Mouse (Mus musculus) MEL (cell line): ENCODE data around the gene Rps25. TPM values are rescaled to one million over a fixed set of nuclear protein-coding genes. Genes with fewer than 3 reads are reported as not detected.

Source experiments
- DNase-seq: peaks from one replicate; pipeline ENCODE4 v3.0.0; 2011; ENCODE audit warnings: low read depth, low spot score
- H3K27ac ChIP-seq: 2 replicates; pipeline ENCODE4 v1.5.1; 2012; ENCODE audit warnings: low read depth, mild to moderate bottlenecking, control low read depth, low read length, moderate library complexity; ENCODE audit not compliant: control insufficient read depth
- H3K27me3 ChIP-seq, 2 experiments: fragments of 150-350 bp in 1 of 2; sonication (generic) in 1 of 2; 2 replicates each; pipeline ENCODE4 v1.6.1; 2012; ENCODE audit warnings: low read length in 2 of 2, mild to moderate bottlenecking in 2 of 2, improper control_type of control experiment in 1 of 2, moderate library complexity in 1 of 2; ENCODE audit not compliant: insufficient read depth in 2 of 2, control insufficient read depth in 1 of 2
- H3K36me3 ChIP-seq, 2 experiments: 2 replicates each; pipeline ENCODE4 v1.6.1; 2012 to 2014; ENCODE audit warnings: low read length in 2 of 2, improper control_type of control experiment in 1 of 2, inconsistent platforms in 1 of 2, mild to moderate bottlenecking in 1 of 2; ENCODE audit not compliant: insufficient read depth in 2 of 2, control insufficient read depth in 1 of 2
- H3K4me1 ChIP-seq, 2 experiments: fragments of 150-350 bp in 1 of 2; sonication (generic) in 1 of 2; 2 replicates each; pipeline ENCODE4 v1.6.1; 2012; ENCODE audit warnings: low read length in 2 of 2, improper control_type of control experiment in 1 of 2, mild to moderate bottlenecking in 1 of 2; ENCODE audit not compliant: insufficient read depth in 2 of 2, control insufficient read depth in 1 of 2
- H3K4me3 ChIP-seq, 2 experiments: fragments of 150-350 bp in 1 of 2; sonication (generic) in 1 of 2; 2 replicates each; pipeline ENCODE4 v1.5.1; 2012; ENCODE audit warnings: low read depth in 2 of 2, low read length in 2 of 2, mild to moderate bottlenecking in 2 of 2, moderate library complexity in 2 of 2, control low read depth in 1 of 2, improper control_type of control experiment in 1 of 2; ENCODE audit not compliant: control insufficient read depth in 1 of 2, insufficient read depth in 1 of 2
- H3K79me2 ChIP-seq: 2 replicates; pipeline ENCODE4 v1.6.1; 2012; ENCODE audit warnings: mild to moderate bottlenecking, low read length, moderate library complexity; ENCODE audit not compliant: control insufficient read depth, poor library complexity, insufficient read depth
- H3K9ac ChIP-seq: 2 replicates; pipeline ENCODE4 v1.6.1; 2012; ENCODE audit warnings: low read depth, mild to moderate bottlenecking, control low read depth, low read length, moderate library complexity; ENCODE audit not compliant: control insufficient read depth, poor library complexity, severe bottlenecking
- H3K9me3 ChIP-seq: fragments of 150-350 bp; sonication (generic); replicated peaks from 2 replicates; pipeline ENCODE4 v1.6.1; 2012; ENCODE audit warnings: mild to moderate bottlenecking, low read length, improper control_type of control experiment, moderate library complexity; ENCODE audit not compliant: insufficient read depth
- CHD1 ChIP-seq: IDR thresholded peaks from 2 replicates; pipeline ENCODE4 v1.6.1; 2012; ENCODE audit warnings: low read depth, mild to moderate bottlenecking, inconsistent platforms, low read length, improper control_type of control experiment
- CTCF ChIP-seq, 3 experiments: IDR thresholded peaks in 2 of 3; conservative IDR thresholded peaks in 1 of 3; 2 replicates each; pipeline ENCODE4 v1.5.1; 2011 to 2012; ENCODE audit warnings: low read length in 3 of 3, low read depth in 2 of 3, mild to moderate bottlenecking in 2 of 3, improper control_type of control experiment in 1 of 3, inconsistent platforms in 1 of 3, mixed read lengths in 1 of 3, moderate library complexity in 1 of 3; ENCODE audit not compliant: control insufficient read depth in 1 of 3, insufficient read depth in 1 of 3, poor library complexity in 1 of 3, severe bottlenecking in 1 of 3
- E2F4 ChIP-seq: IDR thresholded peaks from 2 replicates; pipeline ENCODE4 v1.6.1; 2011; ENCODE audit warnings: low read depth, low read length, improper control_type of control experiment, borderline replicate concordance
- MEF2A ChIP-seq: IDR thresholded peaks from 2 replicates; pipeline ENCODE4 v1.6.1; 2014; ENCODE audit warnings: low read depth, mild to moderate bottlenecking, inconsistent platforms, low read length, improper control_type of control experiment; ENCODE audit not compliant: poor library complexity, insufficient replicate concordance, severe bottlenecking; ENCODE audit errors: extremely low read depth
- MYC ChIP-seq: IDR thresholded peaks from 2 replicates; pipeline ENCODE4 v1.6.1; 2011; ENCODE audit warnings: low read depth, mild to moderate bottlenecking, low read length, improper control_type of control experiment, moderate library complexity
- POLR2AphosphoS5 ChIP-seq: IDR thresholded peaks from 2 replicates; pipeline ENCODE4 v1.6.1; 2012; ENCODE audit warnings: low read depth, borderline replicate concordance, mild to moderate bottlenecking, inconsistent platforms, low read length, moderate library complexity, mixed read lengths
- ZMIZ1 ChIP-seq: IDR thresholded peaks from 2 replicates; pipeline ENCODE4 v1.6.1; 2012; ENCODE audit warnings: low read depth, mild to moderate bottlenecking, inconsistent platforms, low read length, improper control_type of control experiment, moderate library complexity
- polyA plus RNA-seq, 2 experiments: library from polyadenylated mRNA; stranded (reverse) in 1 of 2; unstranded in 1 of 2; fragments of >175 nt in 1 of 2; fragments of >200 nt in 1 of 2; gene quantifications; 2 replicates each; pipeline versions ENCODE4 v1.2.1 to v1.2.4; 2012; ENCODE audit warnings: low replicate concordance in 2 of 2, low read depth in 1 of 2; ENCODE audit not compliant: insufficient read length in 2 of 2, insufficient read depth in 1 of 2, missing spikeins in 1 of 2
- total RNA-seq: library from RNA; depleted of rRNA; stranded (reverse); fragments of 300-350 nt; gene quantifications from 2 replicates; pipeline ENCODE4 v1.2.3, GENCODE M21; 2012; rRNA removed

Rps25 gene
- total and polyA plus RNA-seq, 3 experiments = 2,743 to 3,114 TPM; not detected in 1

- Histone ChIP-seq H3K27me3 (peaks cover 7 to 14% of the 10 kb centered on the region in 2 experiments), H3K27ac (no peak overlapping the region), H3K4me1 (peaks cover 0 to 3% of the 10 kb centered on the region in 2 experiments; a peak in 1 of 4 replicates), H3K79me2 (no peaks in the 10 kb centered on the region), H3K36me3 (no peaks in the 10 kb centered on the region), H3K9me3 (no peaks in the 10 kb centered on the region), H3K4me3 (no peak overlapping the region), H3K9ac (no peak overlapping the region)
- TF ChIP-seq E2F4 (no peak), CHD1 (no peak), MEF2A (no peak), CTCF (IDR thresholded peaks at IDR 0.05 in 2 of 3, conservative IDR thresholded peaks at IDR 0.05 in 1 of 3; ENCODE audit: control insufficient read depth in 1 of 3, insufficient read depth in 1 of 3, low read depth in 2 of 3, low read length in 3 of 3, poor library complexity in 1 of 3, severe bottlenecking in 1 of 3) (no peak), POLR2AphosphoS5 (no peak), ZMIZ1 (no peak), MYC (no peak)
- no peak for DNase-seq
Observed at GRCm38 (mm10) chr9:44457035-44457742, 50.2 kb downstream of the Rps25 start.

Other genes starting within 250 kb of the Rps25 start
- 9.1 and 14.9 TPM in 2 replicates for gene Cbl, start 173.1 kb upstream of the Rps25 start, total RNA-seq
- 10 to 100 TPM; 36.8 to 41.1 TPM for gene Cbl, start 173.1 kb upstream of the Rps25 start, polyA plus RNA-seq
- not detected in 2 replicates for gene Ccdc153, start 166.5 kb upstream of the Rps25 start, total RNA-seq
- gene Ccdc153, start 166.5 kb upstream of the Rps25 start, polyA plus RNA-seq = not detected
- gene Pdzd3, start 155.7 kb upstream of the Rps25 start, total RNA-seq = not detected in 2 replicates
- under 1 TPM in 1 of 2 experiments, not detected in 1; 0.06 TPM for gene Pdzd3, start 155.7 kb upstream of the Rps25 start, polyA plus RNA-seq
- gene Nlrx1, start 138.5 kb upstream of the Rps25 start, total RNA-seq = 1.2 and 1.5 TPM in 2 replicates
- 1 to 10 TPM in 1 of 2 experiments, not detected in 1; 7.0 TPM for gene Nlrx1, start 138.5 kb upstream of the Rps25 start, polyA plus RNA-seq
- gene Abcg4, start 118.5 kb upstream of the Rps25 start, total RNA-seq = 2.5 and 4.1 TPM in 2 replicates
- gene Abcg4, start 118.5 kb upstream of the Rps25 start, polyA plus RNA-seq = 10 to 100 TPM in 1 of 2 experiments, not detected in 1; 17.1 TPM
- 14.3 and 16.4 TPM in 2 replicates for gene Hinfp, start 101.5 kb upstream of the Rps25 start, total RNA-seq
- gene Hinfp, start 101.5 kb upstream of the Rps25 start, polyA plus RNA-seq = 10 to 100 TPM in 1 of 2 experiments, not detected in 1; 31.3 TPM
- 4.3 and 4.7 TPM in 2 replicates for gene C2cd2l, start 86.9 kb upstream of the Rps25 start, total RNA-seq
- gene C2cd2l, start 86.9 kb upstream of the Rps25 start, polyA plus RNA-seq = 10 to 100 TPM in 1 of 2 experiments, not detected in 1; 10.9 TPM
- gene Dpagt1, start 81.1 kb upstream of the Rps25 start, total RNA-seq = 12.7 and 14.9 TPM in 2 replicates
- 10 to 100 TPM in 1 of 2 experiments, not detected in 1; 43.5 TPM for gene Dpagt1, start 81.1 kb upstream of the Rps25 start, polyA plus RNA-seq
- 805 and 828 TPM in 2 replicates for gene H2afx, start 72.4 kb upstream of the Rps25 start, total RNA-seq
- 10 to 100 TPM in 1 of 2 experiments, not detected in 1; 89.6 TPM for gene H2afx, start 72.4 kb upstream of the Rps25 start, polyA plus RNA-seq
- gene Hmbs, start 62.9 kb upstream of the Rps25 start, total RNA-seq = 110 and 145 TPM in 2 replicates
- gene Hmbs, start 62.9 kb upstream of the Rps25 start, polyA plus RNA-seq = 100 to 1,000 TPM in 1 of 2 experiments, not detected in 1; 138 TPM
- gene Vps11, start 45.5 kb upstream of the Rps25 start, total RNA-seq = 18.4 and 18.6 TPM in 2 replicates
- 10 to 100 TPM in 1 of 2 experiments, not detected in 1; 27.1 TPM for gene Vps11, start 45.5 kb upstream of the Rps25 start, polyA plus RNA-seq
- 137 and 186 TPM in 2 replicates for gene Hyou1, start 27.6 kb upstream of the Rps25 start, total RNA-seq
- 100 to 1,000 TPM in 1 of 2 experiments, not detected in 1; 160 TPM for gene Hyou1, start 27.6 kb upstream of the Rps25 start, polyA plus RNA-seq
- 29.0 and 31.9 TPM in 2 replicates for gene Slc37a4, start 10.3 kb upstream of the Rps25 start, total RNA-seq
- gene Slc37a4, start 10.3 kb upstream of the Rps25 start, polyA plus RNA-seq = 10 to 100 TPM in 1 of 2 experiments, not detected in 1; 35.3 TPM
- 121 and 140 TPM in 2 replicates for gene Trappc4, start 461 bp downstream of the Rps25 start, total RNA-seq
- 100 to 1,000 TPM in 1 of 2 experiments, not detected in 1; 129 TPM for gene Trappc4, start 461 bp downstream of the Rps25 start, polyA plus RNA-seq
- gene Ccdc84, start 11.4 kb downstream of the Rps25 start, total RNA-seq = 13.2 and 18.7 TPM in 2 replicates
- gene Ccdc84, start 11.4 kb downstream of the Rps25 start, polyA plus RNA-seq = 10 to 100 TPM in 1 of 2 experiments, not detected in 1; 18.0 TPM
- gene Foxr1, start 34.0 kb downstream of the Rps25 start, total RNA-seq = 0.08 TPM in 1 of 2 replicates, not detected in the other
- gene Foxr1, start 34.0 kb downstream of the Rps25 start, polyA plus RNA-seq = under 1 TPM in 1 of 2 experiments, not detected in 1; 0.07 TPM
- not detected in 2 replicates for gene Upk2, start 47.8 kb downstream of the Rps25 start, total RNA-seq
- gene Upk2, start 47.8 kb downstream of the Rps25 start, polyA plus RNA-seq = not detected
- gene Bcl9l, start 75.7 kb downstream of the Rps25 start, total RNA-seq = 0.58 and 0.78 TPM in 2 replicates
- gene Bcl9l, start 75.7 kb downstream of the Rps25 start, polyA plus RNA-seq = 1 to 10 TPM in 1 of 2 experiments, not detected in 1; 5.1 TPM
- not detected in 2 replicates for gene Cxcr5, start 154.7 kb downstream of the Rps25 start, total RNA-seq
- under 1 TPM in 1 of 2 experiments, not detected in 1; 0.18 TPM for gene Cxcr5, start 154.7 kb downstream of the Rps25 start, polyA plus RNA-seq
- 35.9 and 44.6 TPM in 2 replicates for gene Ddx6, start 197.8 kb downstream of the Rps25 start, total RNA-seq
- 10 to 100 TPM; 41.9 to 96.5 TPM for gene Ddx6, start 197.8 kb downstream of the Rps25 start, polyA plus RNA-seq